ENCODE assay signal across 22 mouse cellular contexts in genomic region chr16:72088053-72088452, GRCm38 (mm10).
DNase-seq lines count a peak whose midpoint lies in the region; ATAC-seq lines count a peak whose summit lies in the region.
"Had no signal": no experiment of that assay in that cellular context is flagged by ENCODE, and none has a peak within 500 bp of the region (broad histone marks: within the 10 kb centered on the region; RNA-seq: fewer than 3 reads in every experiment).

No protein-coding gene starts in this region.

- no peaks in the 10 kb centered on the region for H3K4me1 ChIP-seq in embryonic facial prominence, embryonic 14.5 days (ENCODE audit: control insufficient read depth, insufficient read depth, low read length)
- no peaks in the 10 kb centered on the region; the same call in 1 of the 2 replicates for H3K4me1 ChIP-seq in embryonic facial prominence, embryonic 10.5 days
- H3K4me1 ChIP-seq: embryonic facial prominence, embryonic 13.5 days; kidney, embryonic 15.5 days; limb, embryonic 12.5 days; liver, embryonic 12.5 days had no signal

- no peak overlapping the region for H3K27ac ChIP-seq in embryonic facial prominence, embryonic 14.5 days (replicated peaks; ENCODE audit: low read depth, low read length)
- H3K27ac ChIP-seq in embryonic facial prominence, embryonic 10.5 days (replicated peaks), result no peak overlapping the region
- H3K27ac ChIP-seq: embryonic facial prominence, embryonic 13.5 days; hindbrain, embryonic 15.5 days; kidney, embryonic 15.5 days; limb, embryonic 12.5 days; liver, embryonic 12.5 days had no signal

- peak; percentile 48 for DNase-seq in embryonic facial prominence, embryonic 14.5 days (ENCODE audit: low spot score)
- DNase-seq in embryonic facial prominence, embryonic 10.5 days (ENCODE audit: low spot score), result no peak
- DNase-seq in layer of hippocampus, postnatal 10 days (ENCODE audit: low spot score in 2 of 2), result peak; percentile 13 to 31
- no peak for DNase-seq in layer of hippocampus, adult 11-12 months (ENCODE audit: low spot score)
- DNase-seq in brain, adult 2 months (ENCODE audit: low read depth, low spot score), result peak; percentile 13
- peak; percentile 7 for DNase-seq in forelimb bud, embryonic 11.5 days (ENCODE audit: low read depth, low spot score)
- DNase-seq in kidney, postnatal 14 days, result no peak
- DNase-seq in lung, postnatal 14 days, result no peak
- DNase-seq: adrenal gland, postnatal 36 days; cerebellum, adult 8-10 months; gastrocnemius, postnatal 36 days; lung, adult 2 months; lung, postnatal 36 days; right cerebral cortex, postnatal 25 days; thymus, adult 2 months had no signal

- ATAC-seq in embryonic facial prominence, embryonic 14.5 days (ENCODE audit: low read depth), result no peak
- ATAC-seq: intestine, postnatal 0 days; liver, embryonic 12.5 days had no signal

- H3K4me3 ChIP-seq in embryonic facial prominence, embryonic 14.5 days (ENCODE audit: low read depth, low read length), result no peak overlapping the region
- H3K4me3 ChIP-seq in embryonic facial prominence, embryonic 10.5 days, result no peak overlapping the region
- H3K4me3 ChIP-seq: embryonic facial prominence, embryonic 13.5 days; hindbrain, embryonic 15.5 days; kidney, embryonic 15.5 days; limb, embryonic 12.5 days; liver, embryonic 12.5 days had no signal

- peaks cover 7% of the 10 kb centered on the region; the same call in 1 of the 2 replicates for H3K9me3 ChIP-seq in embryonic facial prominence, embryonic 14.5 days (ENCODE audit: control insufficient read depth, low read length)
- peaks cover 8% of the 10 kb centered on the region; the same call in 1 of the 2 replicates for H3K9me3 ChIP-seq in embryonic facial prominence, embryonic 10.5 days
- H3K9me3 ChIP-seq: hindbrain, embryonic 15.5 days had no signal

- no peak overlapping the region for H3K9ac ChIP-seq in embryonic facial prominence, embryonic 14.5 days (ENCODE audit: low read depth, low read length)
- H3K9ac ChIP-seq: embryonic facial prominence, embryonic 13.5 days; hindbrain, embryonic 15.5 days; kidney, embryonic 15.5 days; limb, embryonic 12.5 days; liver, embryonic 12.5 days had no signal

- H3K27me3 ChIP-seq in embryonic facial prominence, embryonic 14.5 days (replicated peaks; ENCODE audit: control insufficient read depth, insufficient read depth, low read length), result no peaks in the 10 kb centered on the region
- H3K27me3 ChIP-seq in embryonic facial prominence, embryonic 10.5 days (replicated peaks; ENCODE audit: low read depth, poor library complexity, severe bottlenecking), result no peaks in the 10 kb centered on the region
- H3K27me3 ChIP-seq: CH12.LX; embryonic facial prominence, embryonic 13.5 days; hindbrain, embryonic 15.5 days; kidney, embryonic 15.5 days; limb, embryonic 12.5 days; liver, embryonic 12.5 days had no signal

- 44% methylated on average over 4 of the region's 4 CpGs for WGBS in embryonic facial prominence, embryonic 14.5 days
- WGBS in embryonic facial prominence, embryonic 10.5 days, result 72% methylated on average over 4 of the region's 4 CpGs

- no peaks in the 10 kb centered on the region for H3K36me3 ChIP-seq in embryonic facial prominence, embryonic 14.5 days (ENCODE audit: control insufficient read depth, insufficient read depth, low read length)
- no peaks in the 10 kb centered on the region for H3K36me3 ChIP-seq in embryonic facial prominence, embryonic 10.5 days (replicated peaks)
- H3K36me3 ChIP-seq: embryonic facial prominence, embryonic 13.5 days; hindbrain, embryonic 15.5 days; kidney, embryonic 15.5 days; limb, embryonic 12.5 days; liver, embryonic 12.5 days had no signal

- H3K4me2 ChIP-seq in embryonic facial prominence, embryonic 14.5 days (ENCODE audit: low read depth, low read length), result no peak overlapping the region
- H3K4me2 ChIP-seq: embryonic facial prominence, embryonic 13.5 days; hindbrain, embryonic 15.5 days; kidney, embryonic 15.5 days; limb, embryonic 12.5 days; liver, embryonic 12.5 days had no signal

Comparison
In these comparisons a context has a peak if more than half of its experiments do, and no peak if none do; other contexts are left out.
1. DNase-seq: peak in embryonic facial prominence, embryonic 14.5 days (single experiment), layer of hippocampus, postnatal 10 days (2 of 2), brain, adult 2 months (single experiment) and forelimb bud, embryonic 11.5 days (single experiment); none in embryonic facial prominence, embryonic 10.5 days (single experiment), layer of hippocampus, adult 11-12 months (single experiment), kidney, postnatal 14 days (single experiment) and lung, postnatal 14 days (single experiment).